ENCODE assay signal across 33 mouse cellular contexts in genomic region chr3:29976580-29976979, GRCm38 (mm10).
DNase-seq lines count a peak whose midpoint lies in the region; ATAC-seq and TF ChIP-seq lines count a peak whose summit lies in the region.
"Had no signal": no experiment of that assay in that cellular context is flagged by ENCODE, and none has a peak within 500 bp of the region (broad histone marks: within the 10 kb centered on the region; RNA-seq: fewer than 3 reads in every experiment).

No protein-coding gene starts in this region.

- ATAC-seq in lung, embryonic 16.5 days (ENCODE audit: low read depth), result 0 out of 2 replicates have a peak, but pooled peaks have one; percentile 12
- ATAC-seq: CD4-positive, CD25-positive, alpha-beta regulatory T cell, adult 4 months; forebrain, postnatal 0 days; inflammation-experienced regulatory T-cells, adult 6 months; liver, embryonic 12.5 days; liver, postnatal 0 days; midbrain, embryonic 15.5 days had no signal

- H3ac ChIP-seq in C2C12 (ENCODE audit: control insufficient read depth, insufficient read length, low read depth), result no peak overlapping the region

- WGBS in lung, embryonic 16.5 days, result 30% methylated on average over 4 of the region's 4 CpGs

- H3K4me2 ChIP-seq in lung, embryonic 16.5 days (ENCODE audit: low read depth, low read length), result no peak overlapping the region
- H3K4me2 ChIP-seq: forebrain, embryonic 12.5 days; heart, embryonic 12.5 days; hindbrain, embryonic 15.5 days; liver, embryonic 12.5 days; midbrain, embryonic 15.5 days; neural tube, embryonic 12.5 days had no signal

- no peaks in the 10 kb centered on the region; the same call in 1 of the 2 replicates for H3K4me1 ChIP-seq in lung, embryonic 16.5 days (replicated peaks; ENCODE audit: control insufficient read depth, insufficient read depth, low read length)
- no peaks in the 10 kb centered on the region for H3K4me1 ChIP-seq in embryonic fibroblast, embryonic 13.5 days (ENCODE audit: control insufficient read depth, insufficient read depth, low read length)
- H3K4me1 ChIP-seq: forebrain, embryonic 12.5 days; hindbrain, embryonic 10.5 days; hindbrain, embryonic 15.5 days; liver, embryonic 12.5 days; midbrain, embryonic 10.5 days; midbrain, embryonic 15.5 days; neural tube, embryonic 12.5 days had no signal

- no peaks in the 10 kb centered on the region for H3K79me2 ChIP-seq in C2C12 (ENCODE audit: control insufficient read depth, insufficient read depth)

- H3K36me3 ChIP-seq in lung, embryonic 16.5 days (ENCODE audit: control insufficient read depth, insufficient read depth, low read length), result peaks cover 27% of the 10 kb centered on the region
- H3K36me3 ChIP-seq in C2C12 (ENCODE audit: control insufficient read depth, insufficient read depth), result no peaks in the 10 kb centered on the region
- H3K36me3 ChIP-seq: forebrain, embryonic 12.5 days; hindbrain, embryonic 15.5 days; liver, embryonic 12.5 days; midbrain, embryonic 15.5 days; neural tube, embryonic 12.5 days had no signal

- H3K79me3 ChIP-seq in C2C12 (ENCODE audit: low read depth), result no peaks in the 10 kb centered on the region

- no peak for TF ChIP-seq CTCF in C2C12 (IDR thresholded peaks at IDR 0.05; ENCODE audit: control insufficient read depth, insufficient read depth, insufficient read length)
- TF ChIP-seq CTCF in embryonic fibroblast, embryonic 13.5 days (IDR thresholded peaks at IDR 0.05; ENCODE audit: borderline replicate concordance, insufficient read depth, low read length), result no peak

- no peak overlapping the region for H3K27ac ChIP-seq in lung, embryonic 16.5 days (ENCODE audit: low read length)
- H3K27ac ChIP-seq in embryonic fibroblast, embryonic 13.5 days (ENCODE audit: insufficient read depth, low read length), result peak overlapping the region; percentile 73; the same call in 1 of the 2 replicates
- H3K27ac ChIP-seq: forebrain, embryonic 12.5 days; hindbrain, embryonic 10.5 days; hindbrain, embryonic 15.5 days; layer of hippocampus, adult 2 months; liver, embryonic 12.5 days; midbrain, embryonic 10.5 days; midbrain, embryonic 15.5 days; neural tube, embryonic 12.5 days had no signal

- no peak overlapping the region for H3K4me3 ChIP-seq in lung, embryonic 16.5 days (ENCODE audit: low read length)
- no peak overlapping the region for H3K4me3 ChIP-seq in C2C12 (ENCODE audit: insufficient read depth, poor library complexity, severe bottlenecking)
- no peak overlapping the region for H3K4me3 ChIP-seq in embryonic fibroblast, embryonic 13.5 days (ENCODE audit: insufficient read depth, low read length)
- H3K4me3 ChIP-seq: forebrain, embryonic 12.5 days; heart, embryonic 12.5 days; hindbrain, embryonic 10.5 days; hindbrain, embryonic 15.5 days; layer of hippocampus, adult 2 months; liver, embryonic 12.5 days; midbrain, embryonic 10.5 days; midbrain, embryonic 15.5 days; neural tube, embryonic 12.5 days had no signal

- TF ChIP-seq POLR2A in embryonic fibroblast, embryonic 13.5 days (IDR thresholded peaks at IDR 0.05; ENCODE audit: low read depth, low read length), result no peak

- H3K9ac ChIP-seq in lung, embryonic 16.5 days (ENCODE audit: low read length), result no peak overlapping the region
- H3K9ac ChIP-seq: forebrain, embryonic 12.5 days; forebrain, postnatal 0 days; heart, embryonic 12.5 days; hindbrain, embryonic 15.5 days; liver, embryonic 12.5 days; liver, postnatal 0 days; midbrain, embryonic 15.5 days; neural tube, embryonic 12.5 days had no signal

- H3K27me3 ChIP-seq in lung, embryonic 16.5 days (ENCODE audit: control insufficient read depth, insufficient read depth, low read depth, low read length), result no peaks in the 10 kb centered on the region
- no peaks in the 10 kb centered on the region for H3K27me3 ChIP-seq in C2C12 (ENCODE audit: control insufficient read depth, insufficient read depth, insufficient read length)
- H3K27me3 ChIP-seq: forebrain, embryonic 12.5 days; heart, embryonic 12.5 days; hindbrain, embryonic 15.5 days; liver, embryonic 12.5 days; midbrain, embryonic 15.5 days; neural tube, embryonic 12.5 days had no signal

- H3K9me3 ChIP-seq in lung, embryonic 16.5 days (ENCODE audit: control insufficient read depth, low read length), result no peaks in the 10 kb centered on the region
- H3K9me3 ChIP-seq: forebrain, embryonic 12.5 days; heart, embryonic 12.5 days; hindbrain, embryonic 10.5 days; hindbrain, embryonic 15.5 days; liver, embryonic 12.5 days; midbrain, embryonic 10.5 days; midbrain, embryonic 15.5 days; neural tube, embryonic 12.5 days had no signal

- no peak for DNase-seq in lung, postnatal 4 days
- DNase-seq in 3T3-L1 (ENCODE audit: low read depth, low spot score), result peak; percentile 75
- DNase-seq in neural tube, embryonic 10.5 days (ENCODE audit: extremely low spot score, low spot score), result no peak
- DNase-seq in thymus, postnatal 4 days, result no peak
- no peak for DNase-seq in layer of hippocampus, adult 9-11 months
- DNase-seq: adrenal gland, postnatal 10 days; cerebellum, adult 11-12 months; cerebellum, adult 9-11 months; forebrain, postnatal 0 days; gastrocnemius, postnatal 25 days; heart, adult 11 months; heart, postnatal 10 days; kidney, adult 11 months; kidney, postnatal 36 days; layer of hippocampus, postnatal 36 days; left cerebral cortex, postnatal 4 days; liver, postnatal 0 days; right cerebral cortex, adult 18-20 months; right cerebral cortex, postnatal 4 days had no signal

TF ChIP-seq in C2C12, 6 proteins besides CTCF, POLR2A, EP300 and RAD21:
- peak; percentile 89 for TF ChIP-seq CEBPB (IDR thresholded peaks at IDR 0.05; ENCODE audit: low read depth)
- no peak for TF ChIP-seq MYOG (IDR thresholded peaks at IDR 0.05; ENCODE audit: control insufficient read depth, extremely low read depth, insufficient read length)
